9 mouse cellular contexts compared by ENCODE assay signal in genomic region chr4:119157186-119157585, GRCm38 (mm10). TPM values are rescaled to one million over a fixed set of nuclear protein-coding genes. Genes with fewer than 3 reads are reported as not detected.
DNase-seq lines count a peak whose midpoint lies in the region; ATAC-seq lines count a peak whose summit lies in the region.
"Had no signal": no experiment of that assay in that cellular context is flagged by ENCODE, and none has a peak within 500 bp of the region (broad histone marks: within the 10 kb centered on the region; RNA-seq: fewer than 3 reads in every experiment).

No protein-coding gene starts in this region.

- H3K27me3 ChIP-seq in kidney, embryonic 15.5 days: no peaks in the 10 kb centered on the region
- H3K27me3 ChIP-seq: limb, embryonic 13.5 days had no signal

- H3K4me2 ChIP-seq in kidney, embryonic 15.5 days: no peak overlapping the region
- H3K4me2 ChIP-seq: limb, embryonic 13.5 days had no signal

- DNase-seq in kidney, adult 11 months: peak; percentile 43
- DNase-seq in B cell, adult 2 months: peak; percentile 83 to 85
- DNase-seq in ES-CJ7 (ENCODE audit: low read depth, low spot score): peak; percentile 69
- peak; percentile 79 to 84 for DNase-seq in cerebellum, postnatal 10 days
- peak; percentile 86 for DNase-seq in kidney, postnatal 10 days

- no peaks in the 10 kb centered on the region for H3K4me1 ChIP-seq in kidney, embryonic 15.5 days
- H3K4me1 ChIP-seq: limb, embryonic 13.5 days had no signal

- H3K9me3 ChIP-seq in kidney, embryonic 15.5 days (replicated peaks): no peaks in the 10 kb centered on the region
- H3K9me3 ChIP-seq: limb, embryonic 13.5 days had no signal

- H3K4me3 ChIP-seq in kidney, embryonic 15.5 days (replicated peaks): no peak overlapping the region
- H3K4me3 ChIP-seq: limb, embryonic 13.5 days had no signal

- H3K27ac ChIP-seq in kidney, embryonic 15.5 days: no peak overlapping the region
- H3K27ac ChIP-seq: limb, embryonic 13.5 days had no signal

- no peak overlapping the region for H3K9ac ChIP-seq in kidney, embryonic 15.5 days
- H3K9ac ChIP-seq: limb, embryonic 13.5 days had no signal

- no peaks in the 10 kb centered on the region for H3K36me3 ChIP-seq in kidney, embryonic 15.5 days
- H3K36me3 ChIP-seq: limb, embryonic 13.5 days had no signal

- ATAC-seq in kidney, embryonic 15.5 days (replicated peaks; ENCODE audit: low FRiP score): no peak
- ATAC-seq in neutrophil, adult 5-6 weeks (ENCODE audit: extremely low read depth, insufficient number of reproducible peaks, low FRiP score, poor library complexity, severe bottlenecking): peak; percentile 51; the same call in 1 of the 2 replicates
- no peak for ATAC-seq in activated CD4-positive, CD25-positive, alpha-beta regulatory T cell, adult 4 months

- WGBS in kidney, embryonic 15.5 days: 37% methylated on average over 2 of the region's 2 CpGs

RNA-seq across cellular contexts. Expression of gene Zfp691, which starts 16.8 kb away (rescaled TPM):
- 9.6 and 13.6 TPM in 2 replicates for polyA plus RNA-seq in kidney, embryonic 15.5 days (2015; fragmentation: Nextera tagmentation; extraction: Ambion mirVana)
- total RNA-seq in neutrophil, adult 5-6 weeks (2017): 6.9 and 10.3 TPM in 2 replicates
- 1 to 10 TPM; 4.6 to 5.9 TPM for polyA plus RNA-seq in activated CD4-positive, CD25-positive, alpha-beta regulatory T cell, adult 4 months (2017; shearing (Covaris generic))

RNA-seq across cellular contexts. Expression of gene Ermap, which starts 32.6 kb away (rescaled TPM):
- 2.9 and 6.3 TPM in 2 replicates for polyA plus RNA-seq in kidney, embryonic 15.5 days (2015; fragmentation: Nextera tagmentation; extraction: Ambion mirVana)
- 0.12 and 0.49 TPM in 2 replicates for total RNA-seq in neutrophil, adult 5-6 weeks (2017)
- polyA plus RNA-seq in activated CD4-positive, CD25-positive, alpha-beta regulatory T cell, adult 4 months (2017; shearing (Covaris generic)): 1 to 10 TPM in 1 of 2 experiments, not detected in 1; 1.1 TPM

RNA-seq across cellular contexts. Expression of gene Svbp, which starts 37.9 kb away (rescaled TPM):
- polyA plus RNA-seq in kidney, embryonic 15.5 days (2015; fragmentation: Nextera tagmentation; extraction: Ambion mirVana): 135 and 141 TPM in 2 replicates
- total RNA-seq in neutrophil, adult 5-6 weeks (2017): 50.2 and 63.6 TPM in 2 replicates
- 10 to 100 TPM; 63.6 to 67.8 TPM for polyA plus RNA-seq in activated CD4-positive, CD25-positive, alpha-beta regulatory T cell, adult 4 months (2017; shearing (Covaris generic))

RNA-seq across cellular contexts. Expression of gene Slc2a1, which starts 48.7 kb away (rescaled TPM):
- 78.5 and 91.6 TPM in 2 replicates for polyA plus RNA-seq in kidney, embryonic 15.5 days (2015; fragmentation: Nextera tagmentation; extraction: Ambion mirVana)
- 70.1 and 76.1 TPM in 2 replicates for total RNA-seq in neutrophil, adult 5-6 weeks (2017)
- polyA plus RNA-seq in activated CD4-positive, CD25-positive, alpha-beta regulatory T cell, adult 4 months (2017; shearing (Covaris generic)): 10 to 100 TPM; 27.6 to 29.1 TPM
